Mouse (Mus musculus): ENCODE data around the gene Sept9. TPM values are rescaled to one million over a fixed set of nuclear protein-coding genes. Genes with fewer than 3 reads are reported as not detected.

Sept9 gene
- polyA plus RNA-seq, 1 experiment, result 38.4 TPM

GRCm38 (mm10) chr11:117291271-117292059, 92.0 kb downstream of the Sept9 start:
- DNase-seq (ENCODE audit: low spot score), result no peak

GRCm38 (mm10) chr11:117292446-117292845, 93.0 kb downstream of the Sept9 start:
- DNase-seq (ENCODE audit: low spot score), result no peak

- no peak for DNase-seq (ENCODE audit: low spot score)
Measured at GRCm38 (mm10) chr11:117295266-117295665, 95.8 kb downstream of the Sept9 start.

GRCm38 (mm10) chr11:117296116-117296499, 96.6 kb downstream of the Sept9 start:
- no peak for DNase-seq (ENCODE audit: low spot score)

- no peak for DNase-seq (ENCODE audit: low spot score)
Measured at GRCm38 (mm10) chr11:117296500-117297189, 97.2 kb downstream of the Sept9 start.

- DNase-seq (ENCODE audit: low spot score), result no peak
Measured at GRCm38 (mm10) chr11:117297190-117297829, 97.8 kb downstream of the Sept9 start.

- DNase-seq (ENCODE audit: low spot score), result no peak
Measured at GRCm38 (mm10) chr11:117299741-117300140, 100.3 kb downstream of the Sept9 start.

- DNase-seq (ENCODE audit: low spot score), result no peak
Measured at GRCm38 (mm10) chr11:117300809-117301208, 101.3 kb downstream of the Sept9 start.

- no peak for DNase-seq (ENCODE audit: low spot score)
Measured at GRCm38 (mm10) chr11:117301716-117302115, 102.3 kb downstream of the Sept9 start.

- no peak for DNase-seq (ENCODE audit: low spot score)
Measured at GRCm38 (mm10) chr11:117302371-117302770, 102.9 kb downstream of the Sept9 start.

- DNase-seq (ENCODE audit: low spot score), result no peak
Measured at GRCm38 (mm10) chr11:117305509-117306188, 106.2 kb downstream of the Sept9 start.

- DNase-seq (ENCODE audit: low spot score), result no peak
Measured at GRCm38 (mm10) chr11:117306311-117307088, 107.0 kb downstream of the Sept9 start.

GRCm38 (mm10) chr11:117307895-117308786, 108.7 kb downstream of the Sept9 start:
- DNase-seq (ENCODE audit: low spot score), result no peak

- DNase-seq (ENCODE audit: low spot score), result no peak
Measured at GRCm38 (mm10) chr11:117309108-117309917, 109.9 kb downstream of the Sept9 start.

GRCm38 (mm10) chr11:117309918-117310287, 110.4 kb downstream of the Sept9 start:
- DNase-seq (ENCODE audit: low spot score), result no peak

GRCm38 (mm10) chr11:117310341-117311107, 111.1 kb downstream of the Sept9 start:
- no peak for DNase-seq (ENCODE audit: low spot score)

GRCm38 (mm10) chr11:117311127-117311800, 111.8 kb downstream of the Sept9 start:
- DNase-seq (ENCODE audit: low spot score), result no peak
